Comparison of ENCODE assay signal across 8 mouse cellular contexts in the genomic region with DNA sequence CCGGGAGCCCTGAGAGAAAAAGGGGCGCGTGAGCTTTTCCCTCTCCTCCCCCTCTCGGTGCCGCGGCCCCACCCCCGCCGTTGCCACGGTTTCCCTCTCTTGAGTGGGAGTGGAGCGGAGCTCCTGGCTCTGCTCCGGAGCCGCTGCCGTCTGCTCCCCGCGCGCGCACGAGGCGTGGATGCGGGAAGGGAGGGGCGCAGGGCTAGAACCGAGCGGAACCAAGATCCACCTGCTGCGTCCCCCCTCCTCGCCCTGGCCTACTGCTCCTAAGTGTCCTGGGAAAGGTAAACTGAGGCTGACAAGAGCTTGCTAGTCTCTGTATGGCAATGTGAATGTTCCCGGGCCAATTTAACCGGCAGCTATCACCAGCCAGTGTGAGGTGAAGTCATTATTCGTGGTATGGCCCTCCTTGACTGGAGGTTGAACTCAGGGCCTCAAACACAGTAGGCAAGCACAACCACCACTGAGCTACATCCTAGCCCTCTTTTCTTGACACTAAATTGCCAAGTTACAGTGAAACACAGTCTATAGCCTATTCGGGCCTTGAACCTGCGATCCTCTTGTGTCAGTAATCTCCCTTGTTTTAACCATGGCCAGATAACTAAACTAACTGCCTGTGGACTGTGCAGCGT. TPM values are rescaled to one million over a fixed set of nuclear protein-coding genes. Genes with fewer than 3 reads are reported as not detected.
DNase-seq lines count a peak whose midpoint lies in the region; ATAC-seq lines count a peak whose summit lies in the region.

No protein-coding gene starts in this region.

- no peaks in the 10 kb centered on the region for H3K9me3 ChIP-seq in midbrain, embryonic 16.5 days (replicated peaks; ENCODE audit: control insufficient read depth, low read length, poor library complexity, severe bottlenecking)

- no peak for ATAC-seq in midbrain, embryonic 16.5 days
- no peak for ATAC-seq in activated CD4-positive, CD25-positive, alpha-beta regulatory T cell, adult 4 months

- H3K9ac ChIP-seq in midbrain, embryonic 16.5 days (ENCODE audit: low read depth, low read length), result peak overlapping the region; percentile 55; the same call in 1 of the 2 replicates

- no peak overlapping the region for H3K27ac ChIP-seq in midbrain, embryonic 16.5 days (ENCODE audit: low read length)

- peaks cover 35% of the 10 kb centered on the region for H3K27me3 ChIP-seq in midbrain, embryonic 16.5 days (ENCODE audit: control insufficient read depth, insufficient read depth, low read depth, low read length)

- H3K4me2 ChIP-seq in midbrain, embryonic 16.5 days (ENCODE audit: low read length), result peak overlapping the region; percentile 90

- H3K36me3 ChIP-seq in midbrain, embryonic 16.5 days (ENCODE audit: control insufficient read depth, insufficient read depth, low read length), result no peaks in the 10 kb centered on the region

- DNase-seq in adrenal gland, postnatal 14 days, result peak; percentile 33
- DNase-seq in adrenal gland, adult 8-10 months, result no peak
- peak; percentile 44 for DNase-seq in thymus, postnatal 14 days
- DNase-seq in thymus, postnatal 0 days (ENCODE audit: low spot score), result no peak
- peak; percentile 74 to 77 for DNase-seq in layer of hippocampus, postnatal 36 days
- no peak for DNase-seq in gastrocnemius, adult 18-20 months (ENCODE audit: low spot score)

- peaks cover 22% of the 10 kb centered on the region for H3K4me1 ChIP-seq in midbrain, embryonic 16.5 days (ENCODE audit: control insufficient read depth, insufficient read depth, low read length)

- peak overlapping the region; percentile 51 for H3K4me3 ChIP-seq in midbrain, embryonic 16.5 days (ENCODE audit: low read depth, low read length)

- WGBS in midbrain, embryonic 16.5 days, result 7% methylated on average over 24 of the region's 31 CpGs

RNA-seq across cellular contexts. Expression of a gene that starts 1.2 kb away (rescaled TPM):
- 10.2 and 11.2 TPM in 2 replicates for total RNA-seq in adrenal gland, postnatal 14 days (2021)
- total RNA-seq in adrenal gland, adult 8-10 months (2022), result 1 to 10 TPM; 1.5 to 2.0 (median 1.8) TPM
- 1.6 and 2.1 TPM in 2 replicates for polyA plus RNA-seq in thymus, postnatal 0 days (2015; fragmentation: Nextera tagmentation; extraction: Ambion mirVana)
- 100 to 1,000 TPM; 252 to 262 TPM for total RNA-seq in layer of hippocampus, postnatal 36 days (2021)
- polyA plus RNA-seq in midbrain, embryonic 16.5 days (2015; fragmentation: Nextera tagmentation; extraction: Ambion mirVana), result 0.19 TPM in 2 replicates
- under 1 TPM in 1 of 2 experiments, not detected in 1; 0.61 TPM for polyA plus RNA-seq in activated CD4-positive, CD25-positive, alpha-beta regulatory T cell, adult 4 months (2017; shearing (Covaris generic))
- not detected for total RNA-seq in gastrocnemius, adult 18-20 months (2021)

RNA-seq across cellular contexts. Expression of a gene that starts 16.9 kb away (rescaled TPM):
- total RNA-seq in adrenal gland, postnatal 14 days (2021), result 0.86 and 1.1 TPM in 2 replicates
- total RNA-seq in adrenal gland, adult 8-10 months (2022), result 1 to 10 TPM in 3 of 4 experiments, under 1 TPM in 1; 0.78 to 2.3 (median 1.6) TPM
- 0.08 TPM in 1 of 2 replicates, not detected in the other for polyA plus RNA-seq in thymus, postnatal 0 days (2015; fragmentation: Nextera tagmentation; extraction: Ambion mirVana)
- 10 to 100 TPM; 11.6 to 13.0 TPM for total RNA-seq in layer of hippocampus, postnatal 36 days (2021)
- polyA plus RNA-seq in midbrain, embryonic 16.5 days (2015; fragmentation: Nextera tagmentation; extraction: Ambion mirVana), result 2.0 and 2.7 TPM in 2 replicates
- not detected for polyA plus RNA-seq in activated CD4-positive, CD25-positive, alpha-beta regulatory T cell, adult 4 months (2017; shearing (Covaris generic))
- total RNA-seq in gastrocnemius, adult 18-20 months (2021), result not detected

RNA-seq across cellular contexts. Expression of a gene that starts 44.0 kb away (rescaled TPM):
- total RNA-seq in adrenal gland, postnatal 14 days (2021), result 14.8 and 18.9 TPM in 2 replicates
- total RNA-seq in adrenal gland, adult 8-10 months (2022), result 10 to 100 TPM; 18.2 to 30.2 (median 22.7) TPM
- 17.9 and 18.0 TPM in 2 replicates for polyA plus RNA-seq in thymus, postnatal 0 days (2015; fragmentation: Nextera tagmentation; extraction: Ambion mirVana)
- total RNA-seq in layer of hippocampus, postnatal 36 days (2021), result 10 to 100 TPM; 15.1 to 18.3 TPM
- polyA plus RNA-seq in midbrain, embryonic 16.5 days (2015; fragmentation: Nextera tagmentation; extraction: Ambion mirVana), result 16.9 and 17.5 TPM in 2 replicates
- 10 to 100 TPM in 1 of 2 experiments, 1 to 10 TPM in 1; 10.0 to 18.1 TPM for polyA plus RNA-seq in activated CD4-positive, CD25-positive, alpha-beta regulatory T cell, adult 4 months (2017; shearing (Covaris generic))
- 10 to 100 TPM; 14.6 to 16.6 TPM for total RNA-seq in gastrocnemius, adult 18-20 months (2021)

RNA-seq across cellular contexts. Expression of a gene that starts 54.2 kb away (rescaled TPM):
- total RNA-seq in adrenal gland, postnatal 14 days (2021), result 6.0 and 7.7 TPM in 2 replicates
- total RNA-seq in adrenal gland, adult 8-10 months (2022), result 1 to 10 TPM; 3.9 to 5.2 (median 4.4) TPM
- 1.8 and 2.3 TPM in 2 replicates for polyA plus RNA-seq in thymus, postnatal 0 days (2015; fragmentation: Nextera tagmentation; extraction: Ambion mirVana)
- total RNA-seq in layer of hippocampus, postnatal 36 days (2021), result 10 to 100 TPM; 73.1 to 85.1 TPM
- 20.0 and 24.4 TPM in 2 replicates for polyA plus RNA-seq in midbrain, embryonic 16.5 days (2015; fragmentation: Nextera tagmentation; extraction: Ambion mirVana)
- 1 to 10 TPM; 1.6 to 3.2 TPM for polyA plus RNA-seq in activated CD4-positive, CD25-positive, alpha-beta regulatory T cell, adult 4 months (2017; shearing (Covaris generic))
- under 1 TPM; 0.27 to 0.95 TPM for total RNA-seq in gastrocnemius, adult 18-20 months (2021)

Comparison
In these comparisons a context has a peak if more than half of its experiments do, and no peak if none do; other contexts are left out.
1. DNase-seq: peak in adrenal gland, postnatal 14 days (single experiment), thymus, postnatal 14 days (single experiment) and layer of hippocampus, postnatal 36 days (2 of 2); none in adrenal gland, adult 8-10 months (single experiment), thymus, postnatal 0 days (single experiment) and gastrocnemius, adult 18-20 months (single experiment).
2. RNA of a gene that starts 1.2 kb away (total RNA-seq): 252 to 262 TPM in layer of hippocampus, postnatal 36 days; 10.2 to 11.2 TPM in adrenal gland, postnatal 14 days, 1.5 to 2.0 TPM in adrenal gland, adult 8-10 months and not detected in gastrocnemius, adult 18-20 months; every median in the first group is over 10 times any median in the second.